Mouse (Mus musculus) G1E (cell line): ENCODE data around the gene Tti1. TPM values are rescaled to one million over a fixed set of nuclear protein-coding genes. Genes with fewer than 3 reads are reported as not detected.

Source experiments
- ATAC-seq: 2 replicates; pipeline ENCODE4 v1.8.0; 2016; ENCODE audit warnings: mild to moderate bottlenecking; ENCODE audit not compliant: insufficient number of reproducible peaks, poor library complexity, low FRiP score, severe bottlenecking; ENCODE audit errors: extremely low read depth
- DNase-seq: peaks from one replicate; pipeline ENCODE4 v3.0.0; 2012; ENCODE audit warnings: low spot score
- H3K27me3 ChIP-seq: 2 replicates; pipeline ENCODE4 v1.6.1; 2012; ENCODE audit warnings: mild to moderate bottlenecking, low read length, inconsistent platforms; ENCODE audit not compliant: insufficient read depth
- H3K36me3 ChIP-seq: replicated peaks from 2 replicates; pipeline ENCODE3; 2012; ENCODE audit warnings: mild to moderate bottlenecking, inconsistent platforms
- H3K4me1 ChIP-seq: 2 replicates; pipeline ENCODE4 v1.6.1; 2012; ENCODE audit warnings: low read depth, low read length, inconsistent platforms, mixed read lengths; ENCODE audit not compliant: insufficient read depth
- H3K4me3 ChIP-seq: 2 replicates; pipeline ENCODE4 v1.5.1; 2012; ENCODE audit warnings: low read depth, mild to moderate bottlenecking, inconsistent platforms, low read length, moderate library complexity, mixed read lengths
- H3K9me3 ChIP-seq: replicated peaks from 2 replicates; pipeline ENCODE4 v1.6.1; 2012; ENCODE audit warnings: inconsistent platforms
- CTCF ChIP-seq: IDR thresholded peaks from 2 replicates; pipeline ENCODE4 v1.5.1; 2012; ENCODE audit warnings: low read depth, low read length, inconsistent platforms, mixed read lengths
- GATA1 ChIP-seq: IDR thresholded peaks from 2 replicates; pipeline ENCODE4 v1.6.1; 2012; ENCODE audit warnings: borderline replicate concordance, low read length, inconsistent platforms, mixed read lengths
- GATA2 ChIP-seq: IDR thresholded peaks from 2 replicates; pipeline ENCODE4 v1.6.1; 2012; ENCODE audit warnings: low read depth, low read length, inconsistent platforms, borderline replicate concordance
- POLR2AphosphoS5 ChIP-seq: IDR thresholded peaks from 2 replicates; pipeline ENCODE4 v1.6.1; 2012; ENCODE audit warnings: low read depth, low read length, inconsistent platforms; ENCODE audit not compliant: insufficient replicate concordance
- TAL1 ChIP-seq: conservative IDR thresholded peaks from 2 replicates; pipeline ENCODE4 v1.6.1; 2012; ENCODE audit warnings: low read depth, low read length, inconsistent platforms, mixed read lengths
- polyA plus RNA-seq: library from polyadenylated mRNA; stranded (reverse); fragments of >175 nt; gene quantifications from 2 replicates; pipeline ENCODE4 v1.2.3, GENCODE M21; 2012
- total RNA-seq, 2 experiments: library from RNA; stranded (forward) in 1 of 2; stranded (reverse) in 1 of 2; fragments of 200-1000 nt in 1 of 2; fragments of >200 nt in 1 of 2; fragmentation: Nextera tagmentation in 1 of 2; gene quantifications; 2 replicates each; pipeline ENCODE4 v1.2.3; 2014 to 2017

The Tti1 gene
- total and polyA plus RNA-seq, 3 experiments = 9.4 to 39.7 (median 24.7) TPM

DNA sequence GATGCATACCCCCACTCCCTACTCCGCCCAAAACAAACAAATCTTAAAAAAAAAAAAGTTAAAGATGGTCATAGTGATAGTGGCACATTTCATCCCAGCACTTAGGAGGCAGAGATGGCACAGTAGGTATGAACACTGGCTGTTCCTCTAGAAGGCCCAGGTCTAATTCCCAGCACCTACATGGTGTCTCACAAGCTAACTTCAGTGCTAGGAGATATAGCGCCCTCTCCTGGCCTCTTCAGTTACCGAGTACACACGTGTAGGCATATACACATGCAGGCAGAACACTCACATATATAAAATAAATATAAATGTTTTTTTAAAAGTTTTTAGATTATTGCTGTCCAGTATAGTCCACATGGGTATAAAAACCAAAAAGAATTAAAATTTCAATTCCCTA is 22.6 kb downstream of the Tti1 start:
- Histone ChIP-seq H3K27me3 (no peaks in the 10 kb centered on the region), H3K9me3 (no peaks in the 10 kb centered on the region), H3K4me3 (no peak overlapping the region), H3K36me3 (peaks cover 93% of the 10 kb centered on the region), H3K4me1 (no peaks in the 10 kb centered on the region; the same call in 1 of the 2 replicates)
- no peak for ATAC-seq
- no peak for DNase-seq
- no peak for TF ChIP-seq CTCF

DNA sequence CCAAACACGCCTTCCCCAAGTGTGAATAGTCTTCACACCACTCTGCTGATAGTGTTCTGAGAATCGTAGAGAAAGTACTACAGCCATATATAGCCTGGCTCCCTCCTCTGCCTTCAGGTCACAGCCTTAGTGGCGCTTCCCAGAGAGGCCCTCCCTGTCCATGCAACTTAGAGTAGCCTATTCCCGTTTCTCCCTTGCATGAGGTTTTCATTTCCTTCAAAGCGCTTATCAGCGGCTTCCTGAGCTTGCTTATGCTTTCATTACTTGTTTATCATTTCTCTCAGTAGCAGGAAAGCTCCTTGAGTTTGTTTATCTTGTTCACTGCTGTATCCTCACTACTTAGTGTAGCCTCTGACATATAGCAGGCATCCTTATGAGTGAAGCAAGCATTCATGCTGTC is 23.6 kb downstream of the Tti1 start:
- no peak for ATAC-seq
- no peaks in the 10 kb centered on the region for H3K9me3 ChIP-seq
- TF ChIP-seq POLR2AphosphoS5 = no peak
- no peak for TF ChIP-seq TAL1
- TF ChIP-seq GATA2 = no peak
- TF ChIP-seq GATA1 = no peak
- no peak for TF ChIP-seq CTCF
- no peaks in the 10 kb centered on the region; the same call in 1 of the 2 replicates for H3K4me1 ChIP-seq
- H3K27me3 ChIP-seq = no peaks in the 10 kb centered on the region
- H3K36me3 ChIP-seq = peaks cover 92% of the 10 kb centered on the region
- no peak for DNase-seq
- no peak overlapping the region for H3K4me3 ChIP-seq

DNA sequence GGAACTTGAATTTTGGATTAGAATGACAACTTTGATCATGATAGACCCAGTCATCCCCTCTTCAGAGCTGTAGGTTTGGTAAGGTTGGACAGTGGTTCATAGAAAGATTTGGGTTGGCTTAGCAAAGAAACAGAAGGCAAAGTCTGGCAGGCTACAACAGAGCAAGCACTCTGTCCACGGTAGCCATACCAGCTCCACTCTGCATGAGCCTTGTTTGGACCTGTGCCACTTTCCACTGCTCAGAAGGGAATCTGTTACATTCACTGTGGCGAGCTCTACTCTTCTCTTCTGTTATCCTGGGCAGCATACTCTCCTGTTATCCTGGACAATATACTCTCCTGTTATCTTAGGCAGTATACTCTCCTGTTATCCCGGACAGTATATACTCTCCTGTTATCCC is 29.4 kb downstream of the Tti1 start:
- Histone ChIP-seq H3K27me3 (no peaks in the 10 kb centered on the region), H3K4me1 (no peaks in the 10 kb centered on the region), H3K36me3 (peaks cover 89% of the 10 kb centered on the region), H3K4me3 (no peak overlapping the region), H3K9me3 (no peaks in the 10 kb centered on the region)
- DNase-seq = no peak
- no peak for TF ChIP-seq POLR2AphosphoS5
- no peak for ATAC-seq

DNA sequence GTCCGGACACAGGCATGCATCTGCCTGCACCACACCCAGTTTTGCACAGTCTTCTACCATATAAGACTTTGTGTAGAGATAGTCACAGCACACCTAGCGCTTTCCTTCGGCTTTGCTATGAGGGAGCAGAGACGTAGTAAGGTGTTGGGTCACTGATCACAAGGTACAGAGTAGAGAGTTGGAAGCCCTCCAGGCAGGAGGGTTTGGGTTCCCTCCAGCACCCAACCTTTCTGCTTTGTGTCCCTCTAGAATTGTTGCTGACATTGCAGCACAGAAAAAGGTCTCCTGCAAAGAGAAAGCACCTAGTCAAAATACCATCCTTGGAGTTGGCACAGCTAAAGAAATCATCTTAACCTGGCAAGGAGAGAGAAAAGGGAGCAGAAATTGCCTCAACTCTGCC is 35.7 kb downstream of the Tti1 start:
- Histone ChIP-seq H3K4me3 (no peak overlapping the region), H3K27me3 (no peaks in the 10 kb centered on the region), H3K4me1 (peaks cover 3% of the 10 kb centered on the region; the same call in 1 of the 2 replicates), H3K9me3 (no peaks in the 10 kb centered on the region), H3K36me3 (peaks cover 98% of the 10 kb centered on the region)
- ATAC-seq = no peak
- DNase-seq = no peak
- TF ChIP-seq GATA2 (no peak), CTCF (no peak), GATA1 (no peak), TAL1 (no peak), POLR2AphosphoS5 (no peak)

DNA sequence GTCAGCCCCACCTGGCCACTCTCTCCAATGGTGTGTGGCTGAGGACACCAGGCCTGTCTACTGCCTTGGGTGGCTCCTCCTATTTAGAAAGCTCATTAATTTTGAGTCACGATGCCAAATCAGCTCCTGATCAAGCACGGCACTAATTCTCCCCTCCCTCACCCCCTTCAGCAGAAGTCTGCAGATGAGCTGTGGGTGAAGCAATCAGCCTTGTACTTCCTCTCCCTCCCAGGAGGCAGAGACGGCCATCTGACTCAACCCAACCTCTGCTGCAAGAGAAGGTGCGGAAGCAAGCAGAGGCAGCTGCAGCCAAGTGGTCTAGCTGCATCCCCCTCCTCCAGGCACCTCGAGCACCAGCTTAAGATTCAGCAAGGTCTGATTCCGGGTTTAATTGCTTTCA is 37.2 kb downstream of the Tti1 start:
- H3K27me3 ChIP-seq = no peaks in the 10 kb centered on the region
- DNase-seq (no peak), ATAC-seq (no peak)
- H3K9me3 ChIP-seq = no peaks in the 10 kb centered on the region
- peaks cover 98% of the 10 kb centered on the region for H3K36me3 ChIP-seq
- TF ChIP-seq GATA2 (no peak), GATA1 (no peak), POLR2AphosphoS5 (no peak), CTCF (no peak), TAL1 (no peak)
- H3K4me1 ChIP-seq = peaks cover 3% of the 10 kb centered on the region; the same call in 1 of the 2 replicates
- no peak overlapping the region for H3K4me3 ChIP-seq

DNA sequence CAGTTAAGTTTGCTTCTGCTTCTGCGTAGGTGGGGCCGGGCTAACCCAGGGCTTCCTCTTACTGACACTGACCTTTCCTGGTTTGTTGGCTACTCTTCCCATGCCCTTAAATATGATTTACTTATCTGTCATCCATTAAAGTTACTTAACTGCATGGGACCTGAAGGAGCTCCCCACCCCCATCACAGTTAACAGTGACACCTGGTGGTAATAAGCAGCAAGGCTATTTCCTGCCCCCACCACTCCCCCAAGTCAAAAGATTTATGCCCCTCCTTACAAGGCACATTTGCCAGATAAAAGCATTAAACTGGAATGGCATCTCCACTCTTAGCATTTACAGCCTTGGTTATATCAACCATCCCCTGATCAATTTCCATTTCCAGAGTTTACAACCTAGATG is 38.3 kb downstream of the Tti1 start:
- Histone ChIP-seq H3K4me1 (peaks cover 3% of the 10 kb centered on the region; the same call in 1 of the 2 replicates), H3K9me3 (no peaks in the 10 kb centered on the region), H3K27me3 (no peaks in the 10 kb centered on the region), H3K36me3 (peaks cover 98% of the 10 kb centered on the region), H3K4me3 (no peak overlapping the region)
- no peak for ATAC-seq
- TF ChIP-seq TAL1 = no peak
- no peak for DNase-seq

DNA sequence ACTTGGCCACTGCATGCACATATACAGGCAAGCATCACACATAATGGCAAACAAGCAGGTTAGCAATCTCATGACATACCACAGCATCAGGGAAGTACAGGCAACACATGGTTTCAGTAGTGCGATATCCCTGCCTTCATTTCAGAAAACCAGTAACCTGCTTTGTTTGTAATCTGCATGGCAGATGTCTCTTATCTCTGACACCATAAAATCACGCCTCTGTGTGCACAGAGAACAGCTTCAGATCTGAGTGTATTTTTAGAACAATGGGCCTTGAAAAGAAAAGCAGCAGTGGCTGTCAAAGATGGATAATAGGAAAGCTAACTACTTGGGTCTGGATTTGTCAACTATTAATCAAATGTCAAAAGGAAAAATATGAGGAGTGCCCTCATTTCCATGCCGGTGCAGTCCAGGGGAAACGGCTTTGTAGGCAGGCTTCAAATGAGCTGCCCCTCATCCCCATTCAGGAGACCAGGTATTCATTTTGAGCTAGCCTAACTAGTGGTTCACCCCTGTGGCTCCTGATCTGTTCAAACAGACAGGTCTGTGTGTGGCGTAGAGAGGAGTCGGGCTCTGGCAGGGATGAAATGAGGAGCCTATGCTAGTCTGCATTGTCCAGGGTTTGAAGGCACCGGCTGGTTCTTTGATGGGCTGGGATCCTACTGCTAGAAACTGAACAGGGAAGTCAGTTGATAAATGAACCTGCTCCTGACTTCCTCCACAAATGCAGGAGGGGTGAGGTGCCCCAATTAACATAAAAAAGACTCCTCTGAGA is 39.6 kb downstream of the Tti1 start:
- DNase-seq (no peak), ATAC-seq (no peak)
- Histone ChIP-seq H3K36me3 (peaks cover 97% of the 10 kb centered on the region), H3K9me3 (no peaks in the 10 kb centered on the region), H3K4me1 (peaks cover 3% of the 10 kb centered on the region; the same call in 1 of the 2 replicates), H3K27me3 (no peaks in the 10 kb centered on the region), H3K4me3 (no peak overlapping the region)
- TF ChIP-seq POLR2AphosphoS5 = no peak
